Mouse (Mus musculus): ENCODE results near the gene Atp2a3. TPM values are rescaled to one million over a fixed set of nuclear protein-coding genes. Genes with fewer than 3 reads are reported as not detected.

Atp2a3 gene
- polyA plus RNA-seq, 1 experiment from 2014 or later, result 2.5 TPM

DNA sequence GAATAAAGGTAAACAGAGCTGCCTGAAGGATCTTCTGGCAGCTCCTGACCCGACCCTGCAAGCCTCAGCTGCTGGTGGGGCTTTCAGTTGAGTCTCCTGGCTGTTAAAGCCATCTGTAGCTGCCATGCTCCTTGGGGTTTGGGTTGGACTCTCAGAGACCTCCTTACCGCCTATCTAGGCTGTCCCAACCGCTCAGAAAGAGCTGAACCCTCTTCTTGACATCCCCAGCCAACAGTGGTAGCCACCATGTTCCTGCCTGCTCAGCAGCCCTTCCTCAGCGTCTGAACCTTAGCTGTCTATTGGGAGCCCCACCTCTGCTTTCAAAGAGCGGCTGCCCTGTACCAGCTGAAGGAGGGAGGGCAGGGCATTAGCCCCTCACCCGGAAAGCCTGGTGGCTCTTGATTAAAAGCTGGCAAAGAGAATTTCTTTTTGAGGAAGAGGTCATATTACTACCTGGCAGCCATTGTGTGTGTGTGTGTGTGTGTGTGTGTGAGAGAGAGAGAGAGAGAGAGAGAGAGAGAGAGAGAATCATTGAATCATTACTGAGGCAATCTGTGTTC is 14.3 kb upstream of the Atp2a3 start:
- Histone ChIP-seq H3K36me3 (no peaks in the 10 kb centered on the region), H3K27ac (replicated peaks) (no peak overlapping the region), H3K9me3 (no peaks in the 10 kb centered on the region), H3K4me3 (no peak overlapping the region), H3K9ac (no peak overlapping the region), H3K27me3 (no peaks in the 10 kb centered on the region), H3K4me2 (no peak overlapping the region), H3K4me1 (replicated peaks) (no peaks in the 10 kb centered on the region)
- no peak for ATAC-seq (ENCODE audit: low FRiP score, low read depth)
- WGBS, result 59% methylated on average over 6 of the region's 6 CpGs

DNA sequence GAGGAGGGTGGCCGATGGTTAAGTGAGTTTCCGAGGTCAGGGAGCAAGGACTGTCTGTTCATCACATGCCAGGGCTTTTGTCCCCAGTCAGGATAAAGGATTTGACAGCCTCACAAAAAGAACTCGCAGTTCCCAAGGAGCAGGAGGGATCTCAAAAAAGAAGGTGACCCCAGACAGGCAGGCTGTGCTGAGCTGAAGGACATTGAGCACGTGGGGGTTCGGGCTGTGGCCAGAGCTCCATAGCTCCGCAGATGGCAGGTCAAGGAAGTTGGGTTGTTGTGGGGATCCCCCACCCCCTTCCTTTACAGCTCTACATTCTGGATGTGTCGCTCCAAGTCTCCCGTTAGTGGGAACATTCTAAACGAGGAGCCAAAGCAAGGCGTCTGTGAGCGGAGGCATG is 13.1 kb upstream of the Atp2a3 start:
- ATAC-seq (ENCODE audit: low FRiP score, low read depth), result no peak
- 19% methylated on average over 11 of the region's 11 CpGs for WGBS
- H3K4me2 ChIP-seq, result no peak overlapping the region
- no peaks in the 10 kb centered on the region for H3K27me3 ChIP-seq
- no peaks in the 10 kb centered on the region for H3K4me1 ChIP-seq (replicated peaks)
- H3K9me3 ChIP-seq, result no peaks in the 10 kb centered on the region
- no peak overlapping the region for H3K27ac ChIP-seq (replicated peaks)
- no peak overlapping the region for H3K4me3 ChIP-seq
- no peak overlapping the region for H3K9ac ChIP-seq
- H3K36me3 ChIP-seq, result no peaks in the 10 kb centered on the region

DNA sequence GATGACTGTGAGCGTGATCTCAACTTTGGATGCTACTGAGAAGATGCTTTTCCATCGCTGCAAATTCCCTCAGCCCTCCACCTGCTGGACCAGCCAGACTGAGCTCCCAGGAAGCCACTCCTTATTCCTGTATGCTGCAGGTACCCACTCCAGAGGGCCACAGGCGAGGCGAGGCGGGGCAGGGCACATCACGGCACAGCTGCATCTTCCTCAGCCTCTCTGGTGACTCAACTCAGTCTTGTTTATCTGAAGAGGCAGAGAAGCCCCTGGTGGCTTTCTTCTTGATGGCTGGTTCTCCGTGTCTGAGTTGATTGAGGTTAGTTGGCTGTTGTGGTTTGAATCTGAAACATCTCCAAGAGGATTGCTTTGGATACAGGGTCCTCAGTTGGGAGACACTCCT is 12.7 kb upstream of the Atp2a3 start:
- Histone ChIP-seq H3K36me3 (no peaks in the 10 kb centered on the region), H3K9ac (no peak overlapping the region), H3K4me3 (no peak overlapping the region), H3K4me2 (no peak overlapping the region), H3K9me3 (no peaks in the 10 kb centered on the region), H3K4me1 (replicated peaks) (no peaks in the 10 kb centered on the region), H3K27me3 (no peaks in the 10 kb centered on the region), H3K27ac (replicated peaks) (no peak overlapping the region)
- WGBS, result 66% methylated on average over 7 of the region's 7 CpGs
- ATAC-seq (ENCODE audit: low FRiP score, low read depth), result no peak

DNA sequence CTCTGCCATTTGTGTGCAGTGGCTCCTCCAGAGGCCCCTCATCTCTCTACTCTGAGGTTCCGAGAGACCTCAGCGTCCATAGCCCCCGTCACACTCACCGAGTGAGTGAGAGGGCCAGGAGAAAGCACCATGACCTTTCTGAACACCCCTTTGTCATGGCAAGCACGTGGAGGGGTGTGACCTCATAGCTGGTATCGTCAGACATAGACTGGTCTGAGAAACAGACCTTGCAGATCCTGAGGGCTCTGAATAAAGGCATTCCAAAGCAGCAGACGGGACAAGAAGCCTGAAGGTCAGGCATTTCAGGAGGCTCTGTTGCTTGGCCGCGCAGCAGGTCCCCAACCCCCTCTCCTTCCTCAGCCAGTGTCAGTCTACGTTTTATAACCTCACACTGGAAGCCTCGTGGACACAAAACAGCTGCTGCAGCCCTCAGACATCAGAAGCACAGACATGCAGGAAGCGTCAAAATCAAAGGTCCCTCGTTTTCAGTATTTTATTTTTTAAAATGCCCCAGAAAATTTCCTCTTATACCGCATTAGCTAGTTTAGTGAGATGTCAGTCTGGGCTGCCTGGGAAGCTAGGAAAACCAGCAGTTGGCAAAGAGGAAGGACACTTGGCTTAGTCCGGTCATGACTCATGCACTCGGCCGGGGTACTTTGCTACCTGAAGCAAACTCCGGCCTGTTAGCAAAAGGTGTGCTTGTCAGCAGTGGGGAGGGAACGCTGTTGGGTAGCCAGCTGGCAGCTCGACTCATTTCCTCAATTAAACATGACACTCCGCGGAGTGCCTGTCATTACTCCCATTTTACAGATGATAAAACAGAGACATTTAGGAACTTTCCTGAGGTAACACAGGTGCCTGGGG is 9.6 kb upstream of the Atp2a3 start:
- H3K9me3 ChIP-seq, result no peaks in the 10 kb centered on the region
- H3K4me1 ChIP-seq (replicated peaks), result no peaks in the 10 kb centered on the region
- H3K36me3 ChIP-seq, result no peaks in the 10 kb centered on the region
- H3K27me3 ChIP-seq, result no peaks in the 10 kb centered on the region
- no peak for ATAC-seq (ENCODE audit: low FRiP score, low read depth)
- no peak overlapping the region for H3K27ac ChIP-seq (replicated peaks)
- H3K4me3 ChIP-seq, result no peak overlapping the region
- H3K9ac ChIP-seq, result no peak overlapping the region
- no peak overlapping the region for H3K4me2 ChIP-seq
- 62% methylated on average over 22 of the region's 22 CpGs for WGBS

DNA sequence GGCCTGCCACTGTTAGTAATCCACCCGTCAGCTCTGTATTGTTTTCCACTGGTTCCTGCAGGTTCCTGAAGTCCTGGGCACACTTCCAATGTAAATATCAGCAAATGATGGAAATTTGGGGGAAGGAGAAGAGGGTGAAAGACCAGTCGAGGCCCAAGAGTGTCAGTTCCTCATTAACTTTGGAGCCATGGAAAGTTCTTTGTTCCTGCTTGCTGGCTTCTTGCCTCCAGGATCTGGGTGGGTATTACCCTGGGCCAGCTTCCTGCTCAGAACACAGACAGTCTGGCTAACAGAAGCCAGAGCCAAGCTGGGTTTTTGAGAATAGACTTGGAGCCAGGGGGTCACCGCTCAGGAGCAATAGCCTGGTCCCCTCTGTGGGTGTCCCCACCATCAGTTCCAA is 8.7 kb upstream of the Atp2a3 start:
- no peak; the same call in 1 of the 2 replicates for ATAC-seq (ENCODE audit: low FRiP score, low read depth)
- no peak overlapping the region for H3K27ac ChIP-seq (replicated peaks)
- H3K36me3 ChIP-seq, result no peaks in the 10 kb centered on the region
- no peak overlapping the region for H3K4me3 ChIP-seq
- WGBS, result 52% methylated on average over 3 of the region's 3 CpGs
- no peaks in the 10 kb centered on the region for H3K9me3 ChIP-seq
- H3K27me3 ChIP-seq, result no peaks in the 10 kb centered on the region
- no peak overlapping the region for H3K9ac ChIP-seq
- H3K4me2 ChIP-seq, result no peak overlapping the region
- H3K4me1 ChIP-seq (replicated peaks), result no peaks in the 10 kb centered on the region

DNA sequence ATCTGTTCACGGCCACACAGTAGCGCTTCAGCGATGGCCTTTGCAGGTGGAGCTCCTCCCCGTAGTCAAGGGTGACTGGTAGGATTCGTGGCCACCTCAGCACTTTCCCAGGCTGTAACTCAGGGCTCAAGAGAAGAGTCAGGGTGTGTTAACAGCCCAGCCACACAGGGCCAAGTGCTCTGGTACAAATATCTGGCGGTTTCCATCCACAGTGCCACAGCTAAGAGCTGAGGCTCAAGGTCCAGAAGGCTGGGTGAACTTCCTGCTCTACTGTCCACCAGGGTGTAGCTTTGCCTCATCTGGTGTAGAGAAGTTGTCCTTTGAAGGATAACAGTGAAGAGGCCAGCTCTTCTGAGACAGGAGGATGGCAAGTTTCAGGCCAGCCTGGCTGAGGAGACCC is 8.3 kb upstream of the Atp2a3 start:
- H3K4me1 ChIP-seq (replicated peaks), result no peaks in the 10 kb centered on the region
- H3K4me3 ChIP-seq, result no peak overlapping the region
- no peak overlapping the region for H3K27ac ChIP-seq (replicated peaks)
- no peaks in the 10 kb centered on the region for H3K9me3 ChIP-seq
- no peak for ATAC-seq (ENCODE audit: low FRiP score, low read depth)
- WGBS, result 87% methylated on average over 6 of the region's 6 CpGs
- H3K9ac ChIP-seq, result no peak overlapping the region
- H3K36me3 ChIP-seq, result no peaks in the 10 kb centered on the region
- H3K27me3 ChIP-seq, result no peaks in the 10 kb centered on the region
- H3K4me2 ChIP-seq, result no peak overlapping the region

DNA sequence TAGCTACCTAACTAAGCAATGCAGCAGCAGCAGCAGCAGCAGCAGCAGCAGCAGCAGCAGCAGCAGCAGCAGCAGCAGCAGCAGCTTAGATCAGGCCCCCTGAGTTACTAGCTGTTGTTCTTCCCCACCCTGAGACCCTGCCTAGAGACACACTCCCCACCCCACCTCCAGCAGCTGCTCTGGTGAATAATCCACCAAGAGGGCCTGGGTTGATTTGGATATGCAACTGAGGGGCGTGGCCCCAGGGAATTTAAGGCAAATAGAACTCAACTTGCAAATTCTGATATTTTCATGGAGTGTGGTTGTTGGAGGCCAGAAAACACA is 7.9 kb upstream of the Atp2a3 start:
- H3K4me3 ChIP-seq, result no peak overlapping the region
- no peak overlapping the region for H3K27ac ChIP-seq (replicated peaks)
- no peak overlapping the region for H3K9ac ChIP-seq
- 71% methylated on average over 1 of the region's 1 CpGs for WGBS
- no peaks in the 10 kb centered on the region for H3K36me3 ChIP-seq
- no peak for ATAC-seq (ENCODE audit: low FRiP score, low read depth)
- H3K9me3 ChIP-seq, result no peaks in the 10 kb centered on the region
- no peaks in the 10 kb centered on the region for H3K4me1 ChIP-seq (replicated peaks)
- H3K4me2 ChIP-seq, result no peak overlapping the region
- H3K27me3 ChIP-seq, result no peaks in the 10 kb centered on the region

DNA sequence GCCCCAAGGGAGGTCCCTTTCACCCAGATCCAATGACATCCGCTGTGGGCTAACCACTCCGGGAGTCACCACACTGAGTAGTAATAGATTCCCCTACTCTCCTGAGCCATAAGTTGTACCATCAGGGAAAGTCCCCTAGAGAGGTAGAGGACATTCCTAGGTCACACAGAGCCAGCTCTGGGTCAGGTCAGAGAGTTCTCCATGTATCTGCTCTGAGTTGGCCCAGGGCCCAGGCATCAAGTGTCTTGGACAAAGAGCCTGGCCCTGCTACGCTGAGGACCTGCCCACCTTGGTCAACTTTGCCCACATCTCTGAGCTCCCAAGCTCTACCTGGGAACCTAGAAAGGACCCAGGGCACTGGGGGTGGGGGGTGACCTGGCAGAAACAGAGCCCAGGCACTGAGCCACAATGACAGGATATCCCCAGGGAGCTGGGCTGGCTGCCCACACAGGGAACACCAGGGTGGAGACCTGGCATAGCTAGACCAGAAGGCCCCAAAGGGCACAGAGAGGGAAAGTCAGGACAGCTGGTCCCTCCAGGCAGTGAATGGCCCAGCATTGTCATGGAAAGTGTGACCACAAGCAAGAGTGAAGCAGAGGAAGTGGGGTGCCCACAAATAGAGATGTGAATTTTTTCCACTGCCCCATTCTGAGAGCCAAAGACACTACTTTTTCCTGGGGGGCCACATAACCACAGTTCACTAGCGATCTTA is 7.4 kb upstream of the Atp2a3 start:
- Histone ChIP-seq H3K9ac (no peak overlapping the region), H3K4me1 (replicated peaks) (no peaks in the 10 kb centered on the region), H3K36me3 (no peaks in the 10 kb centered on the region), H3K4me3 (no peak overlapping the region), H3K4me2 (no peak overlapping the region), H3K27ac (replicated peaks) (no peak overlapping the region), H3K9me3 (no peaks in the 10 kb centered on the region), H3K27me3 (no peaks in the 10 kb centered on the region)
- ATAC-seq (ENCODE audit: low FRiP score, low read depth), result no peak
- WGBS, result 88% methylated on average over 4 of the region's 4 CpGs

DNA sequence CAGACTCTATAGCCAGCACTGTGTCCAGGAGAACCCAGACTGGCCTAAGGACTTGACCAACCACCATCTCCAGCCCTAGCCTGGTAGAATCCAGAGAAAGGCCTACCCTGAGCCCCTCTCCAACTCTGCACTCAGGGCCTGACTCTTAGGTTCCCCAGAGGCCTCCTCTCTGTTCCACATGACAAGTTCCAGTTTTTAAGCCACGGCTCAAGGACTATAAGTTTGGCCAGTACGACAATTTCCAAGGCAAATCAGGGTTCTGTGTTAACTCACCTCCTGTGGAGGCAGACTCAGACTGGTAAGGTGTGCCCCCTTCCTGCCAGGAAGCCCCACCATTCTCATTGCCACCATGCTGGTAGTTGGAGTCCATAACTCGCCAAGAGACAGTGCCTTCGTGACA is 6.8 kb upstream of the Atp2a3 start:
- ATAC-seq (ENCODE audit: low FRiP score, low read depth), result no peak

DNA sequence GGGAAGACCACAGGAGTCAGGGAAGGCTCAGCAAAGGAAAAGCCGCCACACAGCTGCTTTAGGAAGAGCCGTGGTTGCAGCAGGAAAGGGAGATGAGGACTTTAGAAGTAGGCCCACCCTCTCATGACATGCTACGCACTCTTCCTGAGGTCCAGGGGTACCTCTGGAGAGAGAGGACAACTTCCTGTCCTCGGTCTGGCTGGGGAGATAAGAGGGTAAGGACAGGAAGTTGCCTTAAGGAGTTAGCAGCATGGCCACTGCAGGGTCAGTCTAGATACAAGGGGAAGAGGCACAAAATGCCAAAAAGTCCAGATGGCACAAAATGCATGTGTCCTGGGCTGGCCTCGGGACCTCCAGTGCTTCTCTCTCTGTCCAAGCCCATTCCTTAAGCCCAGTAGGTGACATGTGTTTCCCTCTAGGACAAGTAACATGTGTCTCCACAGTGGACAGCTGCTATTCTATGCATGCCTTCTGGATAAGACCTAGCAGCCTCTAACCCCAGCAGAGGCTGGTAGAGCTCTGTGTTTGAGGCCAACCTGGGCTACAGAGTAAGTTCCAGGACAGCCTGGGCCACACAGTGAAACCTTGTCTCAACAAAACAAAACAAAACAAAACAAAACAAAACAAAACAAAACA is 5.5 kb upstream of the Atp2a3 start:
- Histone ChIP-seq H3K4me2 (no peak overlapping the region), H3K9ac (no peak overlapping the region), H3K4me3 (no peak overlapping the region), H3K4me1 (replicated peaks) (no peaks in the 10 kb centered on the region), H3K27me3 (peaks cover 13% of the 10 kb centered on the region), H3K27ac (replicated peaks) (no peak overlapping the region), H3K36me3 (no peaks in the 10 kb centered on the region), H3K9me3 (no peaks in the 10 kb centered on the region)
- ATAC-seq (ENCODE audit: low FRiP score, low read depth), result no peak
- WGBS, result 74% methylated on average over 5 of the region's 5 CpGs

More for the DNA sequence above, 6.8 kb upstream of the Atp2a3 start:
- no peaks in the 10 kb centered on the region for H3K9me3 ChIP-seq
- H3K36me3 ChIP-seq, result no peaks in the 10 kb centered on the region
- H3K4me3 ChIP-seq, result no peak overlapping the region
- WGBS, result 88% methylated on average over 4 of the region's 4 CpGs
- H3K27ac ChIP-seq (replicated peaks), result no peak overlapping the region
- H3K9ac ChIP-seq, result no peak overlapping the region
- H3K4me1 ChIP-seq (replicated peaks), result no peaks in the 10 kb centered on the region
- no peak overlapping the region for H3K4me2 ChIP-seq
- H3K27me3 ChIP-seq, result peaks cover under 1% of the 10 kb centered on the region; the same call in 1 of the 2 replicates

DNA sequence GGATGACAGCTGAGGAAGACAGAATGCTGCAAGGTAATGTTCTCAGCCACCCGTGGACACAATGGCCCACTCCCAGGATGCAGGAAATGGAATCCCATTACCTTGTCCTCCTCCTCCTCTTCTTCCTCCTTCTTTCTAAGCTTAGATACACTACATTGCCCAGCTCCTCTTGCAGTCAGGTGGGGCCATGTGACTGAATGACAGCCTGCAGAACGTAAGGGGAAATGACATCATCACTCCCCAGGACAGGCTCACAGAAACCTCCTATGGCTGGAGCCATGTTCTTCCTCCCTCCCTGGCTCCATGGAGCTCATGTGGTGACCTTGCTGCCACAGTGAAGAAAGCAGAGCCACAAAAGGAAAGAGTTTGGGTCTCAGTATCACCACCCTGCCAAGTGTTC is 3.7 kb upstream of the Atp2a3 start:
- Histone ChIP-seq H3K27me3 (peaks cover 29% of the 10 kb centered on the region), H3K36me3 (no peaks in the 10 kb centered on the region), H3K27ac (replicated peaks) (no peak overlapping the region), H3K4me2 (no peak overlapping the region), H3K9ac (no peak overlapping the region), H3K4me1 (replicated peaks) (peaks cover 9% of the 10 kb centered on the region), H3K9me3 (no peaks in the 10 kb centered on the region), H3K4me3 (no peak overlapping the region)
- WGBS, result 61% methylated on average over 2 of the region's 2 CpGs
- no peak for ATAC-seq (ENCODE audit: low FRiP score, low read depth)
